ENCODE assay signal across 26 mouse cellular contexts in genomic region chr2:53850815-53851528, GRCm38 (mm10).
A peak's percentile ranks its signal among the peaks of the same experiment; 100 is the strongest.
DNase-seq lines count a peak whose midpoint lies in the region; ATAC-seq lines count a peak whose summit lies in the region.
"Had no signal": no experiment of that assay in that cellular context is flagged by ENCODE, and none has a peak within 500 bp of the region (broad histone marks: within the 10 kb centered on the region; RNA-seq: fewer than 3 reads in every experiment).

No protein-coding gene starts in this region.

- H3K27ac ChIP-seq in kidney, embryonic 14.5 days (ENCODE audit: low read depth, low read length), result no peak overlapping the region
- H3K27ac ChIP-seq in macrophage, result peak overlapping the region; percentile 29
- H3K27ac ChIP-seq: forebrain, embryonic 15.5 days; hindbrain, postnatal 0 days; limb, embryonic 15.5 days; liver, embryonic 15.5 days; midbrain, embryonic 12.5 days had no signal

- H3K4me1 ChIP-seq in kidney, embryonic 14.5 days (ENCODE audit: control insufficient read depth, insufficient read depth, low read length), result no peaks in the 10 kb centered on the region
- H3K4me1 ChIP-seq: forebrain, embryonic 15.5 days; heart, embryonic 12.5 days; limb, embryonic 15.5 days; liver, embryonic 15.5 days; midbrain, embryonic 12.5 days had no signal

- WGBS in kidney, embryonic 14.5 days, result 73% methylated on average over 1 of the region's 1 CpGs
- 14% methylated on average over 1 of the region's 1 CpGs for WGBS in macrophage (ENCODE audit: missing documents)

- no peaks in the 10 kb centered on the region for H3K9me3 ChIP-seq in kidney, embryonic 14.5 days (ENCODE audit: control insufficient read depth, low read length)
- H3K9me3 ChIP-seq: forebrain, embryonic 15.5 days; heart, embryonic 12.5 days; limb, embryonic 15.5 days; liver, embryonic 15.5 days; midbrain, embryonic 12.5 days had no signal

- no peaks in the 10 kb centered on the region for H3K27me3 ChIP-seq in kidney, embryonic 14.5 days (ENCODE audit: control insufficient read depth, insufficient read depth, low read length)
- no peaks in the 10 kb centered on the region for H3K27me3 ChIP-seq in splenic B cell, adult 2 months (ENCODE audit: control insufficient read depth, insufficient read depth, low read length, poor library complexity, severe bottlenecking)
- H3K27me3 ChIP-seq: forebrain, embryonic 15.5 days; heart, embryonic 12.5 days; limb, embryonic 15.5 days; liver, embryonic 15.5 days; midbrain, embryonic 12.5 days had no signal

- no peaks in the 10 kb centered on the region for H3K36me3 ChIP-seq in kidney, embryonic 14.5 days (ENCODE audit: control insufficient read depth, insufficient read depth, low read length)
- no peaks in the 10 kb centered on the region for H3K36me3 ChIP-seq in macrophage (ENCODE audit: inconsistent target)
- H3K36me3 ChIP-seq in splenic B cell, adult 2 months (ENCODE audit: control insufficient read depth, insufficient read depth, low read length, poor library complexity, severe bottlenecking), result no peaks in the 10 kb centered on the region
- H3K36me3 ChIP-seq: forebrain, embryonic 15.5 days; heart, embryonic 12.5 days; limb, embryonic 15.5 days; liver, embryonic 15.5 days; midbrain, embryonic 12.5 days had no signal

- H3K9ac ChIP-seq in kidney, embryonic 14.5 days (ENCODE audit: low read depth, low read length), result no peak overlapping the region
- H3K9ac ChIP-seq: forebrain, embryonic 15.5 days; heart, embryonic 12.5 days; limb, embryonic 15.5 days; liver, embryonic 15.5 days; midbrain, embryonic 12.5 days had no signal

- H3K4me2 ChIP-seq in kidney, embryonic 14.5 days (replicated peaks; ENCODE audit: low read depth, low read length), result no peak overlapping the region
- H3K4me2 ChIP-seq: forebrain, embryonic 15.5 days; heart, embryonic 12.5 days; limb, embryonic 15.5 days; liver, embryonic 15.5 days; midbrain, embryonic 12.5 days had no signal

- H3K4me3 ChIP-seq in kidney, embryonic 14.5 days (ENCODE audit: low read length), result no peak overlapping the region
- H3K4me3 ChIP-seq in macrophage (ENCODE audit: inconsistent target), result no peak overlapping the region
- H3K4me3 ChIP-seq: forebrain, embryonic 15.5 days; heart, embryonic 12.5 days; limb, embryonic 15.5 days; liver, embryonic 15.5 days; midbrain, embryonic 12.5 days had no signal

- no peak for DNase-seq in kidney, postnatal 25 days
- DNase-seq in spleen, postnatal 36 days (ENCODE audit: low spot score in 2 of 2), result peak; percentile 43 to 52
- no peak for DNase-seq in spleen, postnatal 4 days (ENCODE audit: low spot score in 2 of 2)
- peak; percentile 77 for DNase-seq in splenic B cell, adult 2 months (ENCODE audit: low read depth, low spot score)
- no peak for DNase-seq in cerebellum, postnatal 4 days (ENCODE audit: low spot score in 2 of 2)
- DNase-seq in layer of hippocampus, adult 8-10 months (ENCODE audit: low spot score in 2 of 2), result no peak
- DNase-seq: adrenal gland, adult 8-10 months; cerebellum, adult 2 months; cerebellum, postnatal 25 days; gastrocnemius, postnatal 14 days; heart, adult 18-20 months; heart, postnatal 10 days; layer of hippocampus, adult 9-11 months; left cerebral cortex, postnatal 4 days; lung, postnatal 4 days; right cerebral cortex, postnatal 4 days; thymus, postnatal 25 days had no signal

- no peaks in the 10 kb centered on the region for H3K79me2 ChIP-seq in macrophage (ENCODE audit: inconsistent target)

- peak; percentile 77 for ATAC-seq in kidney, embryonic 14.5 days (ENCODE audit: low FRiP score, low TSS enrichment)
- ATAC-seq: forebrain, embryonic 15.5 days; hindbrain, postnatal 0 days; intestine, embryonic 16.5 days had no signal

Comparison
In these comparisons a context has a peak if more than half of its experiments do, and no peak if none do; other contexts are left out.
1. DNase-seq: peak in spleen, postnatal 36 days (2 of 2) and splenic B cell, adult 2 months (single experiment); none in kidney, postnatal 25 days (0 of 2), spleen, postnatal 4 days (0 of 2), cerebellum, postnatal 4 days (0 of 2) and layer of hippocampus, adult 8-10 months (0 of 2).